Mouse (Mus musculus) left cerebral cortex, postnatal 36 days (tissue): Measurements from ENCODE around the gene Dnajb13. TPM values are rescaled to one million over a fixed set of nuclear protein-coding genes. Genes with fewer than 3 reads are reported as not detected.

Source experiments
- DNase-seq, 2 experiments: peaks; one replicate each; pipeline ENCODE4 v3.0.0; 2021 to 2022; ENCODE audit warnings: low spot score in 2 of 2, mixed read lengths in 1 of 2
- intact Hi-C: fragments of 180-260 bp; cut with DNase I; formaldehyde crosslinking; loops from one replicate; pipeline ENCODE4 v1.15.1; 2025
- total RNA-seq, 2 experiments: library from RNA; stranded (reverse); gene quantifications; 2 replicates each; pipeline ENCODE4 v1.2.3; 2021

Dnajb13 gene
- under 1 TPM; 0.39 to 0.45 TPM for total RNA-seq

DNA sequence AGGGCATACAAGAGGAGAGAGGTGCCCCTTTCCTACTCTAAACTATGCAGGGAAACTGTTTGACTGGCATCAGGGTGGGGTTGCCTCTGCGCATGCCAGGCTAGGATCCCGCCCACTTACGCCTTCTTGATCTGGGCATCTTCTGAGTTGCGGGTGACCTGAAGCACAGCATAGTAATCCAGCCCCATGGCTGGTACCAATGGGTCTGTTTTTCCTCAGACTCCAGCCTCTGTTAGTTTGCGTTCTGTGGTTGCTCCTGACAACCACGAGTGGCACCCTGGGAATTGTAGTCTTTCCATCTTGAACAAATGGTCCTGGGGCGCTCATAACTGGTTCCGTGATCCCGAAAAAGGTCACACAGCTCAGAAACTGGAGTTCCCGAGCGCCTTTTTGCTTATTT is at the start of gene Dnajb13:
Dnajb13 (minus strand) TSS at position 388 of the 400 bp plus-strand sequence.
- intact Hi-C loops = no loop called here
- no peak for DNase-seq

DNA sequence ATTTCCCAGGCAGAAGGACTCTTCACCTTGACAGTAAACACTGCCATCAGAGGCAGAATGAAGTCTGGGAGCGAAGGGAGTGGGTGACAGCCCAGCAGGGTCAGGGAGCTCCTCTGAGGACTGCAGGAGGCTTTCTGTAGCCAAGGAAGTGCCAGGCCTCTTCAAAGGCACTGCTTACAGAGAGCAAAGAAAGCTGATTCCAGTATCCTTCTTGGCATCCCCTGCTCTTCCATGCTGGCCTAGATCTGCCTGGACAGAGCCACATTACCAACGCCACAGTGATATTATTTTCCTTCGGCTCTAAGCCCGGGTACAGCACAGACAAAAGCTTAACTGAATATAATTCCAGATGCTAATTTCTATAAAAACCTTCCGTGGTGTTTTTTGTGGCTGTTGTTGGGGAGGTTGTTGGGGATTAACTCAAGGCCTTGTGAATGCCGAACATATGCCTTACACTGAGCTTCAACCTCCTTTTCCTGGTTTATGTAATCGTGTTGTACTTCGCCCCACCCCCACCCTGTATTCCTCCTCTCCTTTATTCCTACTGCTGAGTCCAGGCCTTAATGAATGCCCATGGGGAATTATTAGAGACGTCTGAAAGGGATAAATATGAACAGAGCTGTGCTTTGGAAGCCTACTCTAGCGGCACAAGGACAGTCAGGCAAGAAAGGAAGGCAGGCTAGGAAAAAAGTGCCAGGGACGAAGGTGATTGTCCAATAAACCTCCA is 47.3 kb upstream of the Dnajb13 start:
- intact Hi-C loops = no loop called here
- DNase-seq = peak in 1 of 2 experiments; percentile 14

DNA sequence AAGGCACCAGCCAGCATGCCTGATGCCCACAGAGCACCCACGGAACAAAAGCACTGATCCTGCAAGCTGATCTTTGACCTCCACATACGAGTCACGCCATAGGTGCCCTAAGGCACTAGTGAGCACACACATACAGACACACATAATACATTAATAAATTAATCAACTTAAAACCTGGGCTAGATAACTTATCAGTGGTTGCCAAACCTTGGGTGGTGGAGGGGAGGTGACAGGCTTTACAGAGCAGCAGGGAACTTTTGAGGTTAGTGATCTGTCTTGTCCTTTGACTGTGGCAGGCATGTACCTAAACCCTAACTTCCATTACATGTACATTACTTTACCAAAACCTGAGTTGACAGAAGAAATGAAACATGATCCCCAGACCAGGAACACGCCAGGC is 44.6 kb upstream of the Dnajb13 start:
- intact Hi-C loops = no loop called here
- DNase-seq = no peak

DNA sequence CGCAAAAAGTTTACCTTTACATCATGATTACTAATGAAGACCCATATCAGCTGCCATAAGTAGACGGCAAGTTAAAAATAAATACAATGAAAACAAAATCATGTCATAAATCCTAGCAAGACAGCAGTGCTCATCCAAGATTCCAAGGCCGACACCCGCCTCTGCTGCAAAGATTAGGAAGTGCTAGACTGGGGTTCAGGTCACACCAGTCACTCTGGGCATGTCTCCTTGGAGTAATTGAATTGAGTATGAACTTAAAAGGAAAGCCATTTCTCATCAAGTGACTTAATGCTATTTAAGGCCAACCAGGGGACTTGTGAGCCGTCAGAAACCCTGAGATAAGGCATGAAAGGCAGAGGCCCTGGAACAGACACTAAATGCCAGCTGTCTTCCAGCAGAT is 42.5 kb upstream of the Dnajb13 start:
- intact Hi-C loops = no loop called here
- no peak for DNase-seq

DNA sequence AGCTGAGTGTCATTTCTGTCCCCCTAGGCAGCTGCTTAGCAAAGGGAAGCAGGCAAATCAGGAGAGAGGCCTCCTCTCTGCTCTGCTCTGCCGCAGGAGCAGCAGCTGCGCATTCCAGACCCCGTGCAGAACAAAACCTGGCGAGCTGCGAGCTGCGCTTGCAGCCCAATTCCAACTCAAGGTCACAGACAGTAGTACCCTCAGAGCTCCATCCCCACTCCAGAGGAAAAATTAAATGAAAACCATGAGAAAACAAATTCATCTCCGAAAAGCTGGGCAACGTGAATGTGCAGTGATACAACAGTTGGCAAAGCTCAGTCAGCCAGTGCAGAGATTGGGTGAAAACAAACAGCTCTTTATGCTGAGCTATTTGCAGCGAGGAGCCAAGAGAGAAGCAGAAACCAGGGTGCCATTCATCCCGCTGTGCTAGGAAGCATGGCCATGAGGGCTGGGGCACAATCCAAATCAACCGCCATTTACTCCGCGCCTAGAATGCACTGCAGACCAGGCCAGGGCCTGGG is 40.7 kb upstream of the Dnajb13 start:
- DNase-seq = peak; percentile 58 to 59
- intact Hi-C loops = no loop called here

DNA sequence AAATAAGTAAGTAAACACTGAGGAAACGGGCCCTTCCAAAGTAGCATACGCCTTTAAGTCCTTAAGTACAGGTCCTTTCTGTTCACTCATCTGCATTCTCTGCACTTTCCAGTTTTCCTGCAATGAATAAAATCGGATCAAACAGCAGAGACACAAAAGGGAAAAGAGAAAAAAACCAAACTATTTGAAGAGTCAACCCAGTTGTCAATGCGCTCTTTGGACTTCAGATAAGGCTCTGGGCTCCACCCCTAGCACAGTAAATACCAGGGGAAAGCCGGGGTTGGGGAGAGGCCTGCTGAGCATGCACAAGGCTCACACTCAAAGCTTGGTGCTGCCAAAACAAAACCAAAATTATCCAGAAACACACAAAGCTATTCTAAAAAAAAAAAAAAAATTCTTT is 40.2 kb upstream of the Dnajb13 start:
- intact Hi-C loops = loop anchor here (5.0 kb wide), 3 partner anchors 32 to 82 kb away; partner anchors contain the start of genes Mrpl48 and Rab6a
- DNase-seq = no peak

DNA sequence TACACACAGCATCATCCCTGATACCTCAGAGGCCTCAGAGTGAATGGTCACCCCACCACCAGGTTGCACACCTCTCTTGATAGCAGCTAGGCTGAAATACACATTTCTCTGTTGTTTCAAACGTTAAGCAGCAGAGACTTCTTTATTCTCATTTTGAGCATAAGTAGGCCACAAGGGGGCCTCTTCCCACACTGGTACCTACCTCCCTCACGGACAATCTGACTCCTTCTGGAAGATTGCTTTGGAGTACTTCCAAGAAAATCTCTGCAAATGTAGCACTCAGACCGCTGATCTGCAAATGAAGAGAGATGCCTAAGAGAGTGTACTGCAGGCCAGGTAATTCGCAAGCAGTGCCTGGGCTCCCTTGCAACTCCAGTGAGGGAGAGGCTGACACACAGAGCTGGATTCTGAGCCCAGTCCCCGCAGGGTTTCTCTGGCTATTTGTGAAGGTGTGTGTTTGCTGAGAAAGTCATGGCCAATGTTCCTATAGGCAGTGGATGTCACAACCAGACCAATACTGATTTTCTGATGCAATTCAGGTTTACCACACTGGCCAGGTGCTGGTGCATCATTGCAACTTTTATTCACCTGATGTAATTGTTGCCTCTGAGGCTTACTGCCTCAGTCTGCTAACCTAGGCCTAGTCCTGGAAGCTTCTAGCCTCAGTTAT is 35.7 kb upstream of the Dnajb13 start:
- intact Hi-C loops = loop anchor here (5.0 kb wide), 3 partner anchors 37 to 87 kb away; partner anchors contain the start of genes Mrpl48 and Rab6a

DNA sequence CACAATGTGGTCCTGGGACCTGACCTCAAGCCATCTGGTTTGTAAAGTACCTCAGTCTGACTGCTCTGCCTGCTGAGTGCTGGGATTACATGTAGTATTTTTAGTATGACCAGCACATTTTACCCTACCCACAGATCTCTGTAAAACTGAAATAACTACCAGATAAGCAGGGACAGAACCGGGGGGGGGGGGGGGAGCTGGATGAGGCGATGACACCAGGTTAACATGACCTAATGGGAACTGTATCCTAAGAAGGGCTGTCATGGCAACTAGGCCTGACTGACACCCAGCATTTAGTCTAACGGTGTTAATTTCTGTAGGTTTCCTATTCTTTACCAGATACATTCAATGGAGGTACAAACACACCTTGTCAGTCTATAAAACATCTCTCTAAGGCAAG is 35.0 kb upstream of the Dnajb13 start:
- intact Hi-C loops = loop anchor here (5.0 kb wide), 3 partner anchors 38 to 88 kb away; partner anchors contain the start of genes Mrpl48 and Rab6a
- no peak for DNase-seq

More for the DNA sequence above, 35.7 kb upstream of the Dnajb13 start:
- peak; percentile 20 to 35 for DNase-seq

DNA sequence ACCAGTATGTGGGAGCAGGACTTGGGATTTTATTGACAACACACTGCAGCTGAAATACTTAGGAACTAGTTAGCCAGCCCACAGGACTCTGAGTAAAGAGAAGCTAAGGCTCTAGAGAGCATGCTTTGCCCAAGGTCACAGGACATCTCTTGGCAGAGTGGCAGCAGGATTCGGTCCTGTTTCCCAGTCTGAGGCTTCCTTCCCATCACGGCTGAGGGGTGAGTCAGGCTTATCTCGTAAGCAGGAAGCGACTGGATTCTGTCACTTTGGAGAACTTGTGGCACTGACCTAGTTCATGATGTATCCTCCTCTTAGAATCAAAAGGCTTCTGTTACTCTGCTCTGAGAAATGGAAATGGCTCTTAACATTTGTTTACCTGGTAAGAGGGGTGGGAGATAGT is 32.9 kb upstream of the Dnajb13 start:
- intact Hi-C loops = no loop called here
- no peak for DNase-seq

DNA sequence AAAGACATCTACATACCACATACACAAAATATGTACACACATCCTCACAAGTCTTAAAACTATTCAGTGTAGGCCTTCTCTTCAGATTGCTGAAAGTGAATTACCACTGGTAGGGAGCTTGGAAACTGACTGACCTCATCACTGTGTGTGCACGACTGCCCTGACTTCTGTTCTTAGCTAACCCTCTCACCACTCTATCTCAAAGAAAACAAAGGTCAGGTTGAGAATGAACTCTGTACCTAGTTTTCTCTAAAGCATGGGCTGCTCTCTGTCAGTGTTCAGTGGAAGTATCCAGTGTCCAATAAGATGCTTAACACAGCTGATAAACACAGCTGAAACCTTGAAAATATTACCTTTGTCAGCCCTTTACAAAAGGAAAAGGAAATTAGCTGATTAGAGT is 29.7 kb upstream of the Dnajb13 start:
- DNase-seq = no peak
- intact Hi-C loops = no loop called here

DNA sequence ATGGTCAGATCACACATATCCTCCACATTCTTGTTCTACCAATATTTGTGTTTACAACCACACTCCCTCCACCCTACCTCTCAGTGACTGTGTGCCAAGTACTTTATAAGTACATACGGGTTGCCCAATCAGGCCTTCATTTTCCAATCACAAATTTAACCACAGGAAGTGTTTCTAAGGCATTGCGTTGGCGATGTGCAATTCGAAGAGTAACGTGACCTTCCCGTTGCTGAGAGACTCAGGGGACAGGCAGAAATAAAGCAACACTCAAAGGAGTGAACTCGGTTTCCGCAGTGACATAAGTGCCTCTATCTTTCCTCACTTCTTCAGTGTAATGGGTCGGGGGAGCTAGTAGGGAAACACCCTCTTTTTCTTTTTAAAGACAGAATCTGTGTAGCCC is 24.8 kb upstream of the Dnajb13 start:
- intact Hi-C loops = loop anchor here (5.0 kb wide), 1 partner anchor 53 kb away; no protein-coding TSS in a partner anchor
- no peak for DNase-seq

DNA sequence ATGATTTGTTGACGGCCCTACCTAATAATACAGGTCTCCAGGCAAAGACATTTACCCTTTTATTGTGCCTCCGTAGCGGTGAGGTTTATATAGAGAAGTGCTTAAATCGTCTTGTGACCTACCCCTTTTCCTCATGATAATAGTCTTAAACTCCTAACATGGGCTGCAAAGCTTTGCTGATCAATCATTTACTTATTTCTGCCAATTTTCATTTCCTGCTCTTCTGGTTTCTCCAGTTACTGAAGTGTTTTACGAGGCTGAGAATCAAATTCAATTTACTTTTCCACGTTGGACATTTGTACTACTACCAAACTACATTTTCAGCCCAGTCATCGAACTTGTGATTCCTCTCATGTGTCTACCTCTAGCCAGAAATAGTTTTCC is 22.8 kb upstream of the Dnajb13 start:
- intact Hi-C loops = loop anchor here (5.0 kb wide), 1 partner anchor 55 kb away; no protein-coding TSS in a partner anchor
- DNase-seq = no peak

DNA sequence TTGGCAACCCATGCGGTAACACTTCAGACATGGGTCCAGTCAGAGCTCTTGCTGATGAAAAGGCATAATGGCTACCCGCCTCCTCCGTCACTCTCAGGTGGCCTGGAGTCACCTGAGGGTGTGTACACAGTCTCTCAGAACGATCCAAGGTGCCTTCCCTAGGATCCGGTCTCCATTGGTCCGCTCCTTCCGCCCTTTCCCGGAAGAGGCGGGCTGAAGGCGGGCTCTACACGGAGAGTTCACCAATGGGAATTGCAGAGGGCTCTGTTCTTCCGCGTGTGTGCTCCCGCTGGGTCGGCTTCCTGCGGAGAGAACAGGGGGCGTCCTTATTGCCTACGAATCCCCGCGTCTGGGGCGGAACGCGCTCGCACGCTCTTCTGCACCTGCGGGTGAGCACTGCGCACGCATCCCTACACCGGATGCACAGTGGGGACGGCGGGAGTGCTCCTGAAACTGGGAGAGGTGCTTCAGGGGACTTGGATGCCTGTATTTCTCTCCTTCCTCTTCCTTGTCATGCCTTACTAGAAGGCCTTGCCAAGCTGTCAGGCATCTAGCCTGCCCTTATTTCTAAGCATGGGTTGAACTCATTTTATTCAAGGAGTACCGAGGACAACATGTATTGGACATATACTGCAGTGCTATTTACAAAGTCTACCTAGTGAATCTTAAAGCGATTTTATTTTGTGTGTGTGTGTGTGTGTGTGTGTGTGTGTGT is 22.2 kb upstream of the Dnajb13 start, which contains the start of gene Coa4:
Coa4 (plus strand) TSS at position 268 of the 715 bp plus-strand sequence.
- peak; percentile 87 to 90 for DNase-seq
- intact Hi-C loops = loop anchor here (5.0 kb wide), 1 partner anchor 55 kb away; no protein-coding TSS in a partner anchor

DNA sequence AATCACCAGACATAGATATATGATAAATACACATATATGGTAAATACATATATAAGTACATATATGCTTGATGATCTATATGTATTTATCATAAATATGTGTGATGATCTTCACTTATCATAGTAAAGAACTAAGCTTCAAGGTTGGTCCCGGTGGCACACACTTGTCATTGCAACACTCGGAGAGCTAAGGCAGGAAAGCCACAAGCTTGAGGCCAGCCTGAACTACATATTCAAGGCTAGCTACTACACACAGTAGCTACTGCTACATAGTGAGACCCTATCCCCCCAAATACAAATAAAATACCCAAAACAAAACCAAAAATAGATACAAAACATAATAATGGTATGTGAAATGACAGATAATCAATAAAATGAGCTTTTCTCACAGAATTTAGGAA is 21.1 kb upstream of the Dnajb13 start:
- intact Hi-C loops = loop anchor here (5.0 kb wide), 1 partner anchor 56 kb away; no protein-coding TSS in a partner anchor
- no peak for DNase-seq

DNA sequence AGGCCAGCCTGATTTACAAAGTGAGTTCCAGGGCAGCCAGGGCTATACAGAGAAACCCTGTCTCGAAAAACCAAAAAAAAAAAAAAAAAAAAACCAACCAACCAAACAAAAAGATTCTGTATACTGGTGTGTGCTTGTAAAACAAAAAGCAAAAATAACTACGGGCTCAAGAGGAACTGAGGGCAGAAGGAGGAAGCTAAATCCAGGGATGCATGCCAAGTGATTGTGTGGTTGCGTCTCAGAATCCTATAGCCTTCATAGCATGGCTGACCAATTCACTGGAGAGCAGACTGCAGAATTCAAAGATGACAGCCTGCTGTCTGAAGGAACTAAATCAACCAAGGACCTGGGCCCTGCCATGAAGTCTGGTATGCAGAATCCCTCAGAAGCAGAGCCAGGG is 19.5 kb upstream of the Dnajb13 start:
- DNase-seq = no peak
- intact Hi-C loops = no loop called here

DNA sequence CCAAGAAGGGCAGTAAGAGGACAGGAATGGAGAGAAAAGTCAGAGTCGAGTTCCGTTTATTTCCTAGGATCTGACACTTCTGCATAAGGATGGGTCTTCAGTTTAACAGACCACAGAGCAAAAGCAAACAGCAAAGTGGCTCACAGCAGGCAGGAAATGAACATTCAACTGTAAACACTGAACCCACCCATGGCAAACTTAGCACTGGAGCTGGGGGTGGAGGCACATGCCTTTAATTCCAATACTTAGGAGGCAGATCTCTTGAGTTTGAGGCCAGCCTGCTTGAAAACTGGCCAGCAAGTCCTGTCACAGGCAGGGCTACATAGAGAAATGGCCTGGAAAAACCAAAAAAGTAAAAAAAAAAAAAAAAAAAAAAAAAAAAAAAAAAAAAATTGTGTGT is 18.7 kb upstream of the Dnajb13 start:
- intact Hi-C loops = no loop called here
- no peak for DNase-seq

DNA sequence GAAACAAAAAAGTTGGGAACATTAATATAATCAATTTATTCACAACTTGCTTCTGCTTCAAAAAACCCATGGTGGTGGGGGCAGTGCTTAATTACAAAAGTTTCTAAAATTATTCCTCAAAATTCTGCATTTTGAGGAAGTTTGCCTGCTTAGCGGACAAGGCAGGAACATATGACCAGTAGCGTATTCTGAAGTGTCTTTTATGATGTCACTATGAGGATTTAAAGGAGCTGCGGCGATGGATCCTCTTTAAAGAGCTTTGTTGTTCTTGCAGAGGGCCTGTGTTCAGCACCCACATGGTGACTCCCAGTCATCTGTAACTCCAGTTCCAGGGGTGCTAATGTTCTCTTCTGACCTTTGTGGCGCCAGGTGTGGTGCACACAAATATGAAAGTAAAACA is 16.0 kb upstream of the Dnajb13 start:
- no peak for DNase-seq
- intact Hi-C loops = no loop called here

DNA sequence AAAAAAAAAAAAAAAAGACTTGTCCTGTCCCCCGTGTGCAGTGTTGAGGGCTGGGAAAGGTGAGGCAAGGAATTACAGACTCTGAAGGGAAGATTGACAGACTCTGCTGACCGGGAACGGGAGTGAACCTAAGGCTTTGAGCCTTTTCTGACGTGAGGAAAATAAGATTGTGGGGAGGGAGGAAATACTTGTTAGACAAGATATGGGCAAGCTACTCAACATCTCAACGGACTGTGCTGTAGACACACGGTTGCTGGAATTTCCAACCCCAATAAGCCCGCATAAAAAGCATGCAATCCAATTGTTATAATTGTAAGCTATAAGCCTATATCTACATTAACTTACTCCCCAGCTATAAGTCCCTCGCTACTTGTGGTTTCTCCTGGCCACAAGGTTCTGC is 9.9 kb upstream of the Dnajb13 start:
- no peak for DNase-seq
- intact Hi-C loops = loop anchor here (5.0 kb wide), 2 partner anchors 118 to 343 kb away; no protein-coding TSS in a partner anchor

DNA sequence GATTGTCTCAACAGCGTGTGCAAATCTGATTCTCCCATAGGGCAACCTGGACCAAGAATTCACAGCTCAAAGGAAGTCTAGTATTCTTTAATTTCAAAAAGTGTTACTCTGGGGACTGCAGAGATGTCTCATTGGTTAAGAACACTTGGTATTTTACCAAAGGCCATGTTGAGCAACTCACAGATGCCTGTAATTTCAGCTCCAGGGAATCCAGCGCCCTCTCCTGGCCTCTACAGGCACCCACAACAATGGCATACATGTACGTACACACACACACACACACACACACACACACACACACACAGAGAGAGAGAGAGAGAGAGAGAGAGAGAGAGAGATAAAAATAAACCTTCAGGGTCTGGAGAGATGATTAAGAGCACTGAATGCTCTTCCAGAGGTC is 7.5 kb upstream of the Dnajb13 start:
- DNase-seq = no peak
- intact Hi-C loops = loop anchor here (5.0 kb wide), 2 partner anchors 120 to 345 kb away; no protein-coding TSS in a partner anchor
